ENCODE assay signal across 12 mouse cellular contexts in genomic region chr19:44902324-44902723, GRCm38 (mm10). TPM values are rescaled to one million over a fixed set of nuclear protein-coding genes. Genes with fewer than 3 reads are reported as not detected.
DNase-seq lines count a peak whose midpoint lies in the region; ATAC-seq lines count a peak whose summit lies in the region.
"Had no signal": no experiment of that assay in that cellular context is flagged by ENCODE, and none has a peak within 500 bp of the region (broad histone marks: within the 10 kb centered on the region; RNA-seq: fewer than 3 reads in every experiment).

No protein-coding gene starts in this region.

- no peaks in the 10 kb centered on the region for H3K9me3 ChIP-seq in neural tube, embryonic 11.5 days (ENCODE audit: control insufficient read depth, low read length)
- H3K9me3 ChIP-seq in neural tube, embryonic 15.5 days (replicated peaks), result no peaks in the 10 kb centered on the region
- H3K9me3 ChIP-seq in stomach, embryonic 16.5 days (replicated peaks; ENCODE audit: control insufficient read depth, low read length), result no peaks in the 10 kb centered on the region
- H3K9me3 ChIP-seq: hindbrain, embryonic 15.5 days; neural tube, embryonic 13.5 days had no signal

- peaks cover 15% of the 10 kb centered on the region for H3K4me1 ChIP-seq in neural tube, embryonic 11.5 days (ENCODE audit: control insufficient read depth, insufficient read depth, low read length)
- H3K4me1 ChIP-seq in neural tube, embryonic 15.5 days, result peaks cover 27% of the 10 kb centered on the region
- H3K4me1 ChIP-seq in stomach, embryonic 16.5 days (ENCODE audit: control insufficient read depth, insufficient read depth, low read length), result peaks cover 37% of the 10 kb centered on the region

- intact Hi-C loops in left cerebral cortex, postnatal 25 days (cut with DNase I), result no loop called here

- H3K27ac ChIP-seq in neural tube, embryonic 11.5 days (ENCODE audit: low read depth, low read length), result no peak overlapping the region
- no peak overlapping the region for H3K27ac ChIP-seq in neural tube, embryonic 15.5 days (replicated peaks)
- peak overlapping the region; percentile 75 for H3K27ac ChIP-seq in stomach, embryonic 16.5 days (ENCODE audit: low read length)
- H3K27ac ChIP-seq: hindbrain, embryonic 15.5 days; neural tube, embryonic 13.5 days had no signal

- H3K4me3 ChIP-seq in neural tube, embryonic 11.5 days (ENCODE audit: low read depth, low read length), result no peak overlapping the region
- no peak overlapping the region for H3K4me3 ChIP-seq in neural tube, embryonic 15.5 days (replicated peaks)
- H3K4me3 ChIP-seq in stomach, embryonic 16.5 days (replicated peaks; ENCODE audit: low read length), result no peak overlapping the region
- H3K4me3 ChIP-seq: hindbrain, embryonic 15.5 days; neural tube, embryonic 13.5 days had no signal

- no peaks in the 10 kb centered on the region for H3K36me3 ChIP-seq in neural tube, embryonic 11.5 days (ENCODE audit: control insufficient read depth, insufficient read depth, low read length)
- H3K36me3 ChIP-seq in neural tube, embryonic 15.5 days, result no peaks in the 10 kb centered on the region
- H3K36me3 ChIP-seq in stomach, embryonic 16.5 days (ENCODE audit: control insufficient read depth, insufficient read depth, low read length), result no peaks in the 10 kb centered on the region
- H3K36me3 ChIP-seq: hindbrain, embryonic 15.5 days; neural tube, embryonic 13.5 days had no signal

- 84% methylated on average over 4 of the region's 4 CpGs for WGBS in neural tube, embryonic 11.5 days
- WGBS in neural tube, embryonic 15.5 days, result 89% methylated on average over 4 of the region's 4 CpGs
- WGBS in stomach, embryonic 16.5 days, result 44% methylated on average over 4 of the region's 4 CpGs

- no peak overlapping the region for H3K9ac ChIP-seq in neural tube, embryonic 11.5 days (ENCODE audit: low read length)
- no peak overlapping the region for H3K9ac ChIP-seq in neural tube, embryonic 15.5 days (replicated peaks)
- no peak overlapping the region for H3K9ac ChIP-seq in stomach, embryonic 16.5 days (ENCODE audit: low read length)
- H3K9ac ChIP-seq: forebrain, postnatal 0 days; hindbrain, embryonic 15.5 days; neural tube, embryonic 13.5 days had no signal

- no peak for ATAC-seq in neural tube, embryonic 11.5 days (ENCODE audit: insufficient read depth, low FRiP score, low TSS enrichment)
- ATAC-seq in neural tube, embryonic 15.5 days (ENCODE audit: low FRiP score), result no peak
- ATAC-seq in stomach, embryonic 16.5 days (ENCODE audit: insufficient read depth, low FRiP score), result peak; percentile 91
- ATAC-seq: forebrain, postnatal 0 days had no signal

- no peak overlapping the region for H3K4me2 ChIP-seq in neural tube, embryonic 11.5 days (ENCODE audit: low read depth)
- H3K4me2 ChIP-seq in neural tube, embryonic 15.5 days, result no peak overlapping the region
- H3K4me2 ChIP-seq in stomach, embryonic 16.5 days (ENCODE audit: low read depth, low read length), result no peak overlapping the region
- H3K4me2 ChIP-seq: hindbrain, embryonic 15.5 days; neural tube, embryonic 13.5 days had no signal

- DNase-seq in adrenal gland, postnatal 14 days, result peak; percentile 42
- DNase-seq in adrenal gland, adult 18-20 months (ENCODE audit: low spot score in 2 of 2), result no peak
- DNase-seq in neural tube, embryonic 11.5 days (ENCODE audit: low spot score), result peak; percentile 3
- peak; percentile 82 for DNase-seq in kidney, postnatal 10 days
- DNase-seq in embryo, embryonic 9.5 days (ENCODE audit: extremely low spot score), result no peak
- no peak for DNase-seq in left cerebral cortex, postnatal 25 days (ENCODE audit: low spot score in 2 of 2)
- DNase-seq: forebrain, postnatal 0 days; spleen, adult 18-20 months had no signal

- no peaks in the 10 kb centered on the region for H3K27me3 ChIP-seq in neural tube, embryonic 11.5 days (ENCODE audit: control insufficient read depth, insufficient read depth, low read length)
- peaks cover 4% of the 10 kb centered on the region; the same call in 1 of the 2 replicates for H3K27me3 ChIP-seq in neural tube, embryonic 15.5 days (replicated peaks)
- H3K27me3 ChIP-seq in stomach, embryonic 16.5 days (ENCODE audit: control insufficient read depth, insufficient read depth, low read length), result no peaks in the 10 kb centered on the region
- H3K27me3 ChIP-seq: hindbrain, embryonic 15.5 days had no signal

RNA-seq across cellular contexts. Expression of gene Slf2, which starts 28.6 kb away (rescaled TPM):
- 24.2 and 28.2 TPM in 2 replicates for total RNA-seq in adrenal gland, postnatal 14 days (2021)
- total RNA-seq in adrenal gland, adult 18-20 months (2021), result 10 to 100 TPM; 20.9 to 21.8 TPM
- polyA plus RNA-seq in neural tube, embryonic 11.5 days (2014; fragmentation: Nextera tagmentation; extraction: Ambion mirVana), result 46.4 and 53.6 TPM in 2 replicates
- polyA plus RNA-seq in neural tube, embryonic 15.5 days (2015; fragmentation: Nextera tagmentation; extraction: Ambion mirVana), result 28.4 and 28.7 TPM in 2 replicates
- 31.3 and 31.4 TPM in 2 replicates for polyA plus RNA-seq in stomach, embryonic 16.5 days (2015; fragmentation: Nextera tagmentation; extraction: Ambion mirVana)
- 10 to 100 TPM; 35.9 to 38.6 TPM for total RNA-seq in left cerebral cortex, postnatal 25 days (2021)

Comparison
In these comparisons a context has a peak if more than half of its experiments do, and no peak if none do; other contexts are left out.
1. DNase-seq: peak in adrenal gland, postnatal 14 days (single experiment), neural tube, embryonic 11.5 days (single experiment) and kidney, postnatal 10 days (single experiment); none in adrenal gland, adult 18-20 months (0 of 2), embryo, embryonic 9.5 days (single experiment) and left cerebral cortex, postnatal 25 days (0 of 2).